Mouse (Mus musculus) macrophage (primary cell): Measurements from ENCODE around the gene Gsto2. TPM values are rescaled to one million over a fixed set of nuclear protein-coding genes. Genes with fewer than 3 reads are reported as not detected.
A peak's percentile ranks its signal among the peaks of the same experiment; 100 is the strongest.

ENCODE experiments used
- H3K27ac ChIP-seq: fragments of 350-480 bp; formaldehyde crosslinking; 2 replicates; pipeline ENCODE4 v1.9.0; 2021
- H3K36me3 ChIP-seq: fragments of 350-480 bp; formaldehyde crosslinking; 2 replicates; pipeline ENCODE4 v1.9.0; 2021; ENCODE audit errors: inconsistent target
- H3K4me3 ChIP-seq: fragments of 350-480 bp; formaldehyde crosslinking; 2 replicates; pipeline ENCODE4 v1.9.0; 2021; ENCODE audit errors: inconsistent target
- H3K79me2 ChIP-seq: fragments of 350-480 bp; formaldehyde crosslinking; 2 replicates; pipeline ENCODE4 v1.9.0; 2021; ENCODE audit errors: inconsistent target
- WGBS: methylation state at CpG from one replicate; pipeline ENCODE4 v1.1.7; 2026; ENCODE audit warnings: inconsistent platforms; ENCODE audit not compliant: missing documents; 5-methylcytosine and 5-hydroxymethylcytosine counted together
- polyA plus RNA-seq: library from polyadenylated mRNA; stranded (reverse); fragments of 250-400 nt; gene quantifications from 3 replicates; pipeline ENCODE4 v1.2.4, GENCODE M21; 2018; ENCODE audit warnings: inconsistent platforms

The Gsto2 gene
- polyA plus RNA-seq, 1 experiment from 2014 or later, result 0.10 TPM

- Histone ChIP-seq H3K36me3 (no peaks in the 10 kb centered on the region), H3K79me2 (no peaks in the 10 kb centered on the region), H3K27ac (no peak overlapping the region), H3K4me3 (no peak overlapping the region)
- 88% methylated on average over 7 of the region's 7 CpGs for WGBS
Measured at GRCm38 (mm10) chr19:47870102-47870666, 4.8 kb downstream of the Gsto2 start.

DNA sequence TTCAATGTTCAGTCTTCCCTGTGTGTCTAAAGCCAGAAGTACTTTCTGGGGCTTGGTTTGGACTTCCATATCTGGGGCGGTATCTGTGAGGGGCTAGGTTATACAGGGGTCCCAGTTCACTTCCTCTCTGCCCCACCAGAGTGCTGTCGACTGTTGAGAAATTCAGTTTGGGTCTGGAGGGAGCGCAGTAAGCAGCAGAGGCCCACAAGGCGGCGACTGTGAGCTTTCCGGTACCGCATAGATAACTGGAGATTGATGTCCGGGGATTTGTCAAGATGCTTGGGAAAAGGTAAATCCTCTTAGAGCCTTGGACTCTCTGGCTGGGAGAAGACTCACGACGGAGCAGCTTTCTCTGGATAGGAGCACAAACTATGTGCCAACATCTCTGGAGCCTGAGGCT is 6.2 kb downstream of the Gsto2 start:
- WGBS, result 45% methylated on average over 10 of the region's 10 CpGs
- H3K27ac ChIP-seq, result no peak overlapping the region
- no peak overlapping the region for H3K4me3 ChIP-seq
- H3K36me3 ChIP-seq, result no peaks in the 10 kb centered on the region
- H3K79me2 ChIP-seq, result no peaks in the 10 kb centered on the region

GRCm38 (mm10) chr19:47876252-47876651 is 10.9 kb downstream of the Gsto2 start:
- no peak overlapping the region for H3K4me3 ChIP-seq
- no peak overlapping the region for H3K27ac ChIP-seq
- 82% methylated on average over 15 of the region's 15 CpGs for WGBS
- H3K79me2 ChIP-seq, result no peaks in the 10 kb centered on the region
- no peaks in the 10 kb centered on the region for H3K36me3 ChIP-seq

GRCm38 (mm10) chr19:47881538-47881937 is 16.2 kb downstream of the Gsto2 start:
- Histone ChIP-seq H3K36me3 (no peaks in the 10 kb centered on the region), H3K27ac (no peak overlapping the region), H3K79me2 (no peaks in the 10 kb centered on the region), H3K4me3 (no peak overlapping the region)
- 89% methylated on average over 7 of the region's 7 CpGs for WGBS

DNA sequence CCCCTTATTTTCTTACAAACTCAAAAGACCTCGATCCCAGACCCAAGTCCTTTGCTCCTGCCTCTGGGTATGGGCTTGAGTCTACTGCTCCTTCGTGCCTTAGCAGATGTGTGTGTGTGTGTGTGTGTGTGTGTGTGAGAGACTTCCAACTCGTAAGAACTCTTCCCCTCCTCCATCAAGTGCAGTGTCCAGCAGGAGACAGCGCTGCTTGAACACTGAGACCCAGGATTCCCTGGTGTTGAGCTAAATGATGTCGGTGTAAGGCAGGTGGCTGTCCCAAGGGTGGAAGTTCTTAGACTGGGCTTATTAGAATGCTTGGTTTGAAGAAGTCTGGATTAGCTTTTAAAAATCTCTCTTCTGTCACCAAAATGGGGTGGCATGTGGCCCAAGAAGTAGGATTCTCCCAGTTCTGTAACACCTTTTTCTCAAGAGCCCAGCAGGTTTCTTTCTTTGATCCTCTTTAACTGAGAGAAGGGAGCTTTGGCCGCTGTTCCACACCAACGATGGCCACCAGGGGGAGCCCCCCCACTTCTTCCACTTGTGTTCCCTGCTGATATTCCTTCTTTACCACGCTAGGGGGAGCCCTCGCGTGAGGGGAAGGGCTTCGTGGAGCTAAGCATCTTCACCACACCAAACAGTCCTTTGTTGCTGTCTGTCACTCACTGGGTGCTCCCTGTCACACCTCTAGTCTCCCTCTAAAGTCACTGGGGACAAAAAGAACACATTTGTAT is 17.0 kb downstream of the Gsto2 start:
- 33% methylated on average over 11 of the region's 11 CpGs for WGBS

GRCm38 (mm10) chr19:47882882-47883254 is 17.5 kb downstream of the Gsto2 start:
- Histone ChIP-seq H3K27ac (no peak overlapping the region), H3K36me3 (no peaks in the 10 kb centered on the region), H3K79me2 (no peaks in the 10 kb centered on the region), H3K4me3 (no peak overlapping the region)
- 74% methylated on average over 9 of the region's 9 CpGs for WGBS

More for the DNA sequence above, 17.0 kb downstream of the Gsto2 start:
- Histone ChIP-seq H3K36me3 (no peaks in the 10 kb centered on the region), H3K27ac (no peak overlapping the region), H3K4me3 (no peak overlapping the region), H3K79me2 (no peaks in the 10 kb centered on the region)

GRCm38 (mm10) chr19:47884296-47885085 is 19.2 kb downstream of the Gsto2 start:
- H3K27ac ChIP-seq, result no peak overlapping the region
- WGBS, result 68% methylated on average over 13 of the region's 13 CpGs
- no peaks in the 10 kb centered on the region for H3K36me3 ChIP-seq
- no peak overlapping the region for H3K4me3 ChIP-seq
- H3K79me2 ChIP-seq, result no peaks in the 10 kb centered on the region

DNA sequence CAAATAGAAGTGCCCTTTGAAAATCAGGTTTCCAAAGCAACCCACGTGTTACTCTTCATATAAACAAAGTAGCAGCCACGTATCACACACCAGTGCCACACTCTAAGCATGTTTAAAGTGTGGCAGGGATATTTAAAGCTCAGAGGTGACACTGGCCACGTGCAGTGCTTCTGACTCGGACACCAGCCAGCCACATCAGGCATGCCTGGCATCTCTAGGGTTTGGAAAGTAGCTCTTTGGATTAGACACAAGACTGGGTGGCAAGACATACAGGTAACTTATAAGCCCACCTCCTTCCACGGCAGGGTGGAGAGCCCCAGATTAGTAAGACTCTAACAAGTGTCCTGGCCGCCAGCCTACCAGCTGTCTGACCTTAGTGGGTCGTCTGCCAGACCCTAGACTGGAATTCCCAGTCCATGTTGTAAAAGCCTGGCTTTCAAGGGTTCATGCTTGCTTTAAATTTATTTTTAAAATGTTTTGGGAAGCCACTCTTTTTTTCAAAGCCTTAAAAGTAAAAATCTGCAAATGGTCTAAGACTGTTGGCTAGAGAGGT is 19.9 kb downstream of the Gsto2 start:
- Histone ChIP-seq H3K27ac (no peak overlapping the region), H3K4me3 (no peak overlapping the region), H3K79me2 (no peaks in the 10 kb centered on the region), H3K36me3 (no peaks in the 10 kb centered on the region)
- WGBS, result 90% methylated on average over 7 of the region's 7 CpGs

GRCm38 (mm10) chr19:47885886-47886285 is 20.6 kb downstream of the Gsto2 start:
- Histone ChIP-seq H3K36me3 (no peaks in the 10 kb centered on the region), H3K4me3 (no peak overlapping the region), H3K79me2 (no peaks in the 10 kb centered on the region), H3K27ac (no peak overlapping the region)
- 91% methylated on average over 11 of the region's 11 CpGs for WGBS

DNA sequence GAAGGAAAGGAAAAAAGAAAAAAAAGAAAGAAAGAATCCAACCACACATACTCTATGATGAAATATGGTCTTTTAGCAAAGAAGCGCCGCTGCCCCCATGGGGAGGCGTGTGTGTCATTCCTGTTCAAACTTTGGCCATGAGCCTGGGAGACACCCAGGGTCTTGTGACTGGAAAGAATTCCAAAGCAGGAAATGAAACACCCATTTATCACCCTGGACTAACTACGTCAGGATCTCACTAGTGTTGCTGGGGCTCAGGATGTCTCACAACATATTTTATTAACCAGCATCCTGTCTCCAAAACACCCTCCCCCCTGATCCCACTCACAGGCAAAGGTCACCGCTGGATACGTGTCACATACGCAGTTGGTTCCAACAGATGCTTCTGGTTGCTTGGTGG is 21.3 kb downstream of the Gsto2 start:
- no peaks in the 10 kb centered on the region for H3K79me2 ChIP-seq
- WGBS, result 66% methylated on average over 7 of the region's 7 CpGs
- H3K36me3 ChIP-seq, result no peaks in the 10 kb centered on the region
- H3K27ac ChIP-seq, result no peak overlapping the region
- H3K4me3 ChIP-seq, result no peak overlapping the region

DNA sequence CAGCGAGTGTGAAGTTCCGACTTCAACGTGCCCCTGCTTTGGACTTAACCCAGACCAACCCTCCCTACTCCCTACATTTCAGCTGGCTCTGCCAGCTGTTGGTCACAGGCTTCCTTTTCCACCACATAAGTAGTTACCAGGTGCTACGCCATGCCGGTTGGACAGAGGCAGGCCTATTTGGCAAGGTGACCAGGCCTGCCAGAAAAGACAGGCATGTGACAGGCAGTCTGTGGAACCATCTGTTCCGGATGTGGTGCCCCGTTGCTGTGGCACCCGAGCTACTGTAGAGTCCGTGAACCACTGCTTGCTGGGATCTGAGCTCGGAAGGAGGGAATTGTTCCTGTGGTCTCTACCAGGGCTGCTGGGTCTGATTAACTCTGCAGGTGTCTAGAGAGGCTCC is 22.1 kb downstream of the Gsto2 start:
- Histone ChIP-seq H3K79me2 (no peaks in the 10 kb centered on the region), H3K27ac (no peak overlapping the region), H3K36me3 (no peaks in the 10 kb centered on the region), H3K4me3 (no peak overlapping the region)
- WGBS, result 22% methylated on average over 10 of the region's 10 CpGs

DNA sequence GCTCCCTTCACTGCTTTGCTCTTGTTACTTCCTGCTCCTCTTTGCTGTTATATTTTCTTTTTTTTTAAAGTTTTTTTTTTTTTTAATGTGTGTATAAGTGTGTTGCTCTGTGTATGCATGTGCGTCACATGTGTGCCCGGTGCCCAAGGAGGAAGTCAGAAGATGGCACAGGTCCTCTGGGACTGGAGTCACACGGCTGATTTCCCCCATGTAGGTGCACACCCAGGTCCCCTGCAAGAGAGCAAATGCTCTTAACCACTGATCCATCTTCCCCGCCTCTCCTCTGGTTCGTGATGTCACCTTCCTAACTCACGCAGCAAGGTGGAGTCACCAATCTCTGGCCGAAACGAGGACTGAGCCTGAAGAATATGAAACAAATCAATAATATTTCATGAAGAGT is 22.7 kb downstream of the Gsto2 start:
- no peak overlapping the region for H3K4me3 ChIP-seq
- H3K36me3 ChIP-seq, result no peaks in the 10 kb centered on the region
- 78% methylated on average over 8 of the region's 8 CpGs for WGBS
- H3K79me2 ChIP-seq, result no peaks in the 10 kb centered on the region
- H3K27ac ChIP-seq, result no peak overlapping the region

DNA sequence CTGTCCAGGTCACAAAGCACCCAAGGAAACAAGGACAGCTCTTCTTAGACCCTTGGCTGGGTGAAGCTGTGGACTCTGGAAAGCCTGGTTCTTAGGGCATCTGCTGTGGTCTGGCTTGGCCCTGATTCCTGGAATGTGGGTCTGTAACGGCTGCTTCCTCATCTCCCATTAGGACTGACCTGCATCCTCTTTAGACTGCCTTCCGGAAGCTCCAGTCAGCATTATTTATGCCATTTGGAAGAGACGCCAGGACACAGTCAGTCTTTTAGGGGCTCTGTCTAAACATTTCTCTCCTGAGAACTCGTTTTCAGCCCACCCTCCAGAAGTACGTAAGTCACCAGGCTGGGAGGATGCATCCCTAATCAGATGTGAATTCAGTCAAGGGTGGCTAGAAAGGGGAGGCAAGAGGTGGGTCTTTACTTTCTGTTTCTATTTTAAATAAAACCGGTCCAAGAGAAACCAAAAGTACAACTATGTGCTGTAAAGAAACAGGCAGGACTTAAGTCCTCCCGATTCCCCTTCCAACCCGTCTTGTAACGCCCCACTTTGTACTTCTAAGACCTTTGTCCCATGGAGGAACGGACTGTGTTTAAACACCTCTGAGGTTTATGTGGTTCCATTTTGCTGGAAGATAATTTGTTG is 25.3 kb downstream of the Gsto2 start:
- WGBS, result 21% methylated on average over 10 of the region's 10 CpGs
- Histone ChIP-seq H3K4me3 (peak overlapping the region; percentile 10; the same call in 1 of the 2 replicates), H3K79me2 (no peaks in the 10 kb centered on the region), H3K27ac (no peak overlapping the region), H3K36me3 (peaks cover 11% of the 10 kb centered on the region; the same call in 1 of the 2 replicates)

GRCm38 (mm10) chr19:47891562-47892312 is 26.4 kb downstream of the Gsto2 start:
- Histone ChIP-seq H3K4me3 (no peak overlapping the region), H3K27ac (no peak overlapping the region), H3K36me3 (peaks cover 23% of the 10 kb centered on the region; the same call in 1 of the 2 replicates), H3K79me2 (no peaks in the 10 kb centered on the region; the same call in 1 of the 2 replicates)
- 88% methylated on average over 11 of the region's 11 CpGs for WGBS
